ENCODE assay signal across 1 mouse cellular context in the genomic region with DNA sequence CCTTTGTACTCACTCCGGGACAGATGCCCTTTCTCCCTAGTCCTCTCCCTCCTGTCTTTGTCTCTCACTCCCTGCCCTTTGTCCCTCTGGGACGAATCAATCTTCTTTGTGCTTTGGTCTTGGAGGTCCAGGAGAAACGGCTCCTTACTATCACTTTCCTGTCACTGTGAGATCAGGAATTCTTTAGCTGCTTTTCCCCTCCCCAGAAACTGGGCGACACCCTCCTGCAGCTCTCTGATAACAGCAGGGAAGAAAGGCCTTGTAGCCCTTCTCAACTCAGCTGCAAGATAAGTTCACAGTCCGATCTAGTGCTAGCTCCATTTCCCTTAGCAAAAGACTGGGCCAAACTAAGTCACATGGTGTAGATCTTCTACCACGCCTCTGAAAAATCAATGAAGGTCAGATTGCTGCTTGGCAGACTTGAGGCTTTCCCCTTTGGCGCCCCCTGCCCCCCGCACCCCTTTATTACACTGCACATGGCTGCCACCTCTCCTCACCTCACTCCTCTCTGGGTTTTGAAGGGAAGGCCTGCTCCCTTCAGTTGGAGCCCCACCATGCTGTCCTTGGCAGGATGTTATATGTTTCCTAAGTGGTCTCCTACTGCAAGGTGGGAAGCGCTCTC.
TF ChIP-seq lines count a peak whose summit lies in the region.

No protein-coding gene starts in this region.

TF ChIP-seq in MEL, 35 proteins besides CTCF, POLR2A, EP300 and RAD21:
- TF ChIP-seq USF1 (IDR thresholded peaks at IDR 0.05; ENCODE audit: low read depth, low read length) (peak; percentile 92), RCOR1 (IDR thresholded peaks at IDR 0.05; ENCODE audit: low read depth, low read length) (peak; percentile 94), SIN3A (IDR thresholded peaks at IDR 0.05; ENCODE audit: low read length) (peak; percentile 88), ELF1 (IDR thresholded peaks at IDR 0.05; ENCODE audit: low read depth, low read length) (peak; percentile 43; the same call in 1 of the 2 replicates), HCFC1 (IDR thresholded peaks at IDR 0.05; ENCODE audit: low read depth, low read length) (peak; percentile 58; the same call in 1 of the 2 replicates), TAL1 (IDR thresholded peaks at IDR 0.05; ENCODE audit: low read length) (peak; percentile 90), USF2 (IDR thresholded peaks at IDR 0.05; ENCODE audit: borderline replicate concordance in 1 of 2, insufficient read depth in 1 of 2, low read depth in 1 of 2, low read length in 2 of 2) (peak in 1 of 2 experiments; percentile 57; a peak in 2 of 4 replicates), E2F4 (IDR thresholded peaks at IDR 0.05; ENCODE audit: borderline replicate concordance, low read depth, low read length) (no peak), NRF1 (IDR thresholded peaks at IDR 0.05; ENCODE audit: insufficient read depth, low read depth, low read length, poor library complexity, severe bottlenecking) (no peak), MEF2A (IDR thresholded peaks at IDR 0.05; ENCODE audit: extremely low read depth, insufficient replicate concordance, low read depth, low read length, poor library complexity, severe bottlenecking) (0 out of 2 replicates have a peak, but pooled peaks have one; percentile 36), POLR2AphosphoS2 (IDR thresholded peaks at IDR 0.05; ENCODE audit: low read length) (peak; percentile 60), JUND (IDR thresholded peaks at IDR 0.05; ENCODE audit: low read depth, low read length) (no peak), POLR2AphosphoS5 (IDR thresholded peaks at IDR 0.05; ENCODE audit: borderline replicate concordance, low read depth, low read length) (no peak), ZKSCAN1 (IDR thresholded peaks at IDR 0.05; ENCODE audit: low read depth, low read length) (no peak), CHD1 (IDR thresholded peaks at IDR 0.05; ENCODE audit: low read depth, low read length) (no peak), ZMIZ1 (IDR thresholded peaks at IDR 0.05; ENCODE audit: low read depth, low read length) (no peak), MYC (IDR thresholded peaks at IDR 0.05; ENCODE audit: low read depth, low read length) (peak; percentile 87), UBTF (IDR thresholded peaks at IDR 0.05; ENCODE audit: borderline replicate concordance, insufficient read depth, low read depth, low read length) (0 out of 2 replicates have a peak, but pooled peaks have one; percentile 54), SMC3 (IDR thresholded peaks at IDR 0.05; ENCODE audit: low read depth, low read length) (peak; percentile 22; the same call in 1 of the 2 replicates), CHD2 (IDR thresholded peaks at IDR 0.05; ENCODE audit: low read length) (no peak; the same call in 1 of the 2 replicates), MYB (IDR thresholded peaks at IDR 0.05; ENCODE audit: low read depth, low read length) (peak; percentile 71; the same call in 1 of the 2 replicates), ETS1 (IDR thresholded peaks at IDR 0.05; ENCODE audit: low read depth, low read length) (peak; percentile 94), MAFK (IDR thresholded peaks at IDR 0.05; ENCODE audit: borderline replicate concordance, low read depth, low read length) (no peak; the same call in 1 of the 2 replicates), KAT2A (conservative IDR thresholded peaks at IDR 0.05; ENCODE audit: low read depth, low read length) (no peak), ZNF384 (IDR thresholded peaks at IDR 0.05; ENCODE audit: low read depth, low read length) (no peak), TCF12 (IDR thresholded peaks at IDR 0.05; ENCODE audit: low read depth, low read length) (peak; percentile 97), GATA1 (IDR thresholded peaks at IDR 0.05; ENCODE audit: low read depth, low read length) (peak; percentile 95), BHLHE40 (IDR thresholded peaks at IDR 0.05; ENCODE audit: borderline replicate concordance, low read depth, low read length) (0 out of 2 replicates have a peak, but pooled peaks have one; percentile 23), TBP (IDR thresholded peaks at IDR 0.05; ENCODE audit: low read depth, low read length) (peak; percentile 93), ZC3H11A (IDR thresholded peaks at IDR 0.05; ENCODE audit: low read depth, low read length) (no peak), GABPA (IDR thresholded peaks at IDR 0.05; ENCODE audit: low read depth, low read length) (no peak), NELFE (IDR thresholded peaks at IDR 0.05; ENCODE audit: low read depth, low read length) (no peak), MXI1 (IDR thresholded peaks at IDR 0.05; ENCODE audit: low read depth, low read length) (peak; percentile 90), MAX (IDR thresholded peaks at IDR 0.05; ENCODE audit: low read length) (peak; percentile 91), MAZ (IDR thresholded peaks at IDR 0.05; ENCODE audit: low read depth, low read length) (0 out of 2 replicates have a peak, but pooled peaks have one; percentile 27)
